Mouse (Mus musculus) midbrain, embryonic 16.5 days (tissue): Measurements from ENCODE around the gene Gm5799. TPM values are rescaled to one million over a fixed set of nuclear protein-coding genes. Genes with fewer than 3 reads are reported as not detected.

ENCODE experiments used
- polyA plus RNA-seq: library from polyadenylated mRNA; unstranded; fragments of >200 nt; fragmentation: Nextera tagmentation; extraction: Ambion mirVana; gene quantifications from 2 replicates; pipeline ENCODE4 v1.2.1, GENCODE M21; 2015

Gm5799 gene
- polyA plus RNA-seq, 1 experiment from 2014 or later: not detected

Other genes with a start within 250 kb of the Gm5799 start
- gene Gm8127, start 249.7 kb upstream of the Gm5799 start, polyA plus RNA-seq: not detected in 2 replicates
- not detected in 2 replicates for gene 1700001F09Rik, start 195.8 kb upstream of the Gm5799 start, polyA plus RNA-seq
- not detected in 2 replicates for gene Gm8138, start 127.2 kb upstream of the Gm5799 start, polyA plus RNA-seq
- not detected in 2 replicates for gene Gm17654, start 35.6 kb downstream of the Gm5799 start, polyA plus RNA-seq
- gene Gm10375, start 64.4 kb downstream of the Gm5799 start, polyA plus RNA-seq: not detected in 2 replicates
- gene Gm8165, start 133.6 kb downstream of the Gm5799 start, polyA plus RNA-seq: not detected in 2 replicates
- gene Gm7324, start 154.3 kb downstream of the Gm5799 start, polyA plus RNA-seq: 0.21 and 0.64 TPM in 2 replicates
- not detected in 2 replicates for gene Gm16506, start 183.9 kb downstream of the Gm5799 start, polyA plus RNA-seq
- not detected in 2 replicates for gene Gm6526, start 204.3 kb downstream of the Gm5799 start, polyA plus RNA-seq
- not detected in 2 replicates for gene Gm8180, start 241.2 kb downstream of the Gm5799 start, polyA plus RNA-seq